Mouse (Mus musculus): ENCODE results near the gene C130050O18Rik. TPM values are rescaled to one million over a fixed set of nuclear protein-coding genes. Genes with fewer than 3 reads are reported as not detected.

C130050O18Rik gene
- total and polyA plus RNA-seq, 3 experiments: 0.12 to 0.21 TPM; not detected in 1

DNA sequence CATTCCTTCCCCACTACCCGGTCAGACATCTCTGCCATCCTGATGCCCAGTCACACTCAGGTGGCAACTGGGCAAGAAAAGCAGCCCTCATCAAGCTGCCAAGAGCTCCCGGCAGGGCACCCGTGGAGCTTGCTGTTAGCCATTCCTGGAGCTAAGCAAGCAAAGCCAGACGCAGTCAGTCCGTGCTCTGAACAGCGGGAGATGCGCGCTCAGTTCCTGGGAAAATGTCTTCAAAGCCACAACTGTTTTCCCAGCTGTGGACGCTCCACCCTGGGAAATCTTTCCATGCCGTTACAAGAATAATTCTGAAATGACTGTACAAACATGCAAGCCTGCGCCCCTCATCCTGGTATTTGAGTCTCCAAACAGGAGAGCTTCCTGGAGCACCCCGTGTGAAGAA, 37.3 kb downstream of the C130050O18Rik start:
- TF ChIP-seq NRF1 (IDR thresholded peaks at IDR 0.05; ENCODE audit: insufficient read depth, low read depth, low read length, poor library complexity, severe bottlenecking): no peak
- no peak for TF ChIP-seq RCOR1 (IDR thresholded peaks at IDR 0.05; ENCODE audit: low read depth, low read length)
- TF ChIP-seq USF2 (IDR thresholded peaks at IDR 0.05; ENCODE audit: borderline replicate concordance in 1 of 2, insufficient read depth in 1 of 2, low read depth in 1 of 2, low read length in 2 of 2): no peak
- no peak for TF ChIP-seq EP300 (IDR thresholded peaks at IDR 0.05; ENCODE audit: low read depth in 1 of 2, low read length in 2 of 2)
- TF ChIP-seq POLR2AphosphoS5 (IDR thresholded peaks at IDR 0.05; ENCODE audit: borderline replicate concordance, low read depth, low read length): no peak
- no peak for TF ChIP-seq USF1 (IDR thresholded peaks at IDR 0.05; ENCODE audit: low read depth, low read length)
- TF ChIP-seq POLR2AphosphoS2 (IDR thresholded peaks at IDR 0.05; ENCODE audit: low read length): no peak
- TF ChIP-seq TBP (IDR thresholded peaks at IDR 0.05; ENCODE audit: low read depth, low read length): no peak
- TF ChIP-seq TAL1 (IDR thresholded peaks at IDR 0.05; ENCODE audit: low read length): no peak
- no peak for TF ChIP-seq TCF12 (IDR thresholded peaks at IDR 0.05; ENCODE audit: low read depth, low read length)
- TF ChIP-seq HCFC1 (IDR thresholded peaks at IDR 0.05; ENCODE audit: low read depth, low read length): no peak
- TF ChIP-seq JUND (IDR thresholded peaks at IDR 0.05; ENCODE audit: low read depth, low read length): no peak
- no peak for TF ChIP-seq ZMIZ1 (IDR thresholded peaks at IDR 0.05; ENCODE audit: low read depth, low read length)
- TF ChIP-seq ELF1 (IDR thresholded peaks at IDR 0.05; ENCODE audit: low read depth, low read length): no peak
- TF ChIP-seq BHLHE40 (IDR thresholded peaks at IDR 0.05; ENCODE audit: borderline replicate concordance, low read depth, low read length): no peak
- no peak for TF ChIP-seq CTCF (IDR thresholded peaks at IDR 0.05 in 2 of 3, conservative IDR thresholded peaks at IDR 0.05 in 1 of 3; ENCODE audit: control insufficient read depth in 1 of 3, insufficient read depth in 1 of 3, low read depth in 2 of 3, low read length in 3 of 3, poor library complexity in 1 of 3, severe bottlenecking in 1 of 3)
- TF ChIP-seq MAZ (IDR thresholded peaks at IDR 0.05; ENCODE audit: low read depth, low read length): no peak
- no peak for TF ChIP-seq MYC (IDR thresholded peaks at IDR 0.05; ENCODE audit: low read depth, low read length)
- TF ChIP-seq CHD2 (IDR thresholded peaks at IDR 0.05; ENCODE audit: low read length): no peak
- no peaks in the 10 kb centered on the region for H3K4me1 ChIP-seq (ENCODE audit: control insufficient read depth in 1 of 2, insufficient read depth in 2 of 2, low read length in 2 of 2)
- no peak overlapping the region for H3K9ac ChIP-seq (ENCODE audit: control insufficient read depth, low read depth, low read length, poor library complexity, severe bottlenecking)
- 0 out of 4 replicates have a peak, but pooled peaks cover 0 to 1% of the 10 kb centered on the region in 2 experiments for H3K36me3 ChIP-seq (ENCODE audit: control insufficient read depth in 1 of 2, insufficient read depth in 2 of 2, low read length in 2 of 2)
- no peaks in the 10 kb centered on the region for H3K27me3 ChIP-seq (ENCODE audit: control insufficient read depth in 1 of 2, insufficient read depth in 2 of 2, low read length in 2 of 2)
- H3K27ac ChIP-seq (ENCODE audit: control insufficient read depth, low read depth, low read length): no peak overlapping the region
- peaks cover 1% of the 10 kb centered on the region for H3K79me2 ChIP-seq (ENCODE audit: control insufficient read depth, insufficient read depth, low read length, poor library complexity)
- H3K4me3 ChIP-seq (ENCODE audit: control insufficient read depth in 1 of 2, insufficient read depth in 1 of 2, low read depth in 2 of 2, low read length in 2 of 2): no peak overlapping the region
- DNase-seq (ENCODE audit: low read depth, low spot score): no peak
- no peaks in the 10 kb centered on the region for H3K9me3 ChIP-seq (replicated peaks; ENCODE audit: insufficient read depth, low read length)

- no peaks in the 10 kb centered on the region for H3K9me3 ChIP-seq (replicated peaks; ENCODE audit: insufficient read depth, low read length)
- no peak overlapping the region for H3K9ac ChIP-seq (ENCODE audit: control insufficient read depth, low read depth, low read length, poor library complexity, severe bottlenecking)
- H3K4me1 ChIP-seq (ENCODE audit: control insufficient read depth in 1 of 2, insufficient read depth in 2 of 2, low read length in 2 of 2): no peaks in the 10 kb centered on the region
- H3K27me3 ChIP-seq (ENCODE audit: control insufficient read depth in 1 of 2, insufficient read depth in 2 of 2, low read length in 2 of 2): no peaks in the 10 kb centered on the region
- H3K79me2 ChIP-seq (ENCODE audit: control insufficient read depth, insufficient read depth, low read length, poor library complexity): peaks cover 1% of the 10 kb centered on the region
- no peak overlapping the region for H3K27ac ChIP-seq (ENCODE audit: control insufficient read depth, low read depth, low read length)
- H3K36me3 ChIP-seq (ENCODE audit: control insufficient read depth in 1 of 2, insufficient read depth in 2 of 2, low read length in 2 of 2): no peaks in the 10 kb centered on the region
- DNase-seq (ENCODE audit: low read depth, low spot score): no peak
- TF ChIP-seq CTCF (IDR thresholded peaks at IDR 0.05 in 2 of 3, conservative IDR thresholded peaks at IDR 0.05 in 1 of 3; ENCODE audit: control insufficient read depth in 1 of 3, insufficient read depth in 1 of 3, low read depth in 2 of 3, low read length in 3 of 3, poor library complexity in 1 of 3, severe bottlenecking in 1 of 3): no peak
- no peak for TF ChIP-seq GABPA (IDR thresholded peaks at IDR 0.05; ENCODE audit: low read depth, low read length)
- no peak for TF ChIP-seq ZKSCAN1 (IDR thresholded peaks at IDR 0.05; ENCODE audit: low read depth, low read length)
- no peak for TF ChIP-seq SIN3A (IDR thresholded peaks at IDR 0.05; ENCODE audit: low read length)
- TF ChIP-seq ZMIZ1 (IDR thresholded peaks at IDR 0.05; ENCODE audit: low read depth, low read length): no peak
- no peak for TF ChIP-seq CHD2 (IDR thresholded peaks at IDR 0.05; ENCODE audit: low read length)
- TF ChIP-seq NRF1 (IDR thresholded peaks at IDR 0.05; ENCODE audit: insufficient read depth, low read depth, low read length, poor library complexity, severe bottlenecking): no peak
- TF ChIP-seq E2F4 (IDR thresholded peaks at IDR 0.05; ENCODE audit: borderline replicate concordance, low read depth, low read length): no peak
- no peak for TF ChIP-seq MAZ (IDR thresholded peaks at IDR 0.05; ENCODE audit: low read depth, low read length)
- no peak for TF ChIP-seq MAFK (IDR thresholded peaks at IDR 0.05; ENCODE audit: borderline replicate concordance, low read depth, low read length)
- no peak for TF ChIP-seq RAD21 (IDR thresholded peaks at IDR 0.05; ENCODE audit: low read depth, low read length)
- no peak for TF ChIP-seq MYB (IDR thresholded peaks at IDR 0.05; ENCODE audit: low read depth, low read length)
- no peak for TF ChIP-seq ELF1 (IDR thresholded peaks at IDR 0.05; ENCODE audit: low read depth, low read length)
- no peak for TF ChIP-seq ETS1 (IDR thresholded peaks at IDR 0.05; ENCODE audit: low read depth, low read length)
- no peak for TF ChIP-seq TAL1 (IDR thresholded peaks at IDR 0.05; ENCODE audit: low read length)
- TF ChIP-seq JUND (IDR thresholded peaks at IDR 0.05; ENCODE audit: low read depth, low read length): no peak
- no peak overlapping the region for H3K4me3 ChIP-seq (ENCODE audit: control insufficient read depth in 1 of 2, insufficient read depth in 1 of 2, low read depth in 2 of 2, low read length in 2 of 2)
Measured at GRCm38 (mm10) chr5:139442962-139443361, 37.9 kb downstream of the C130050O18Rik start.
